Mouse (Mus musculus) forebrain, embryonic 14.5 days (tissue): ENCODE measurements around the gene Tgoln1. TPM values are rescaled to one million over a fixed set of nuclear protein-coding genes. Genes with fewer than 3 reads are reported as not detected.

Experiments used
- ATAC-seq: fragments of 200-750 bp; cut with Nextera tagmentation; 2 replicates; pipeline ENCODE4 v1.8.0; 2017; ENCODE audit warnings: mild to moderate bottlenecking, moderate library complexity
- DNase-seq: peaks from one replicate; pipeline ENCODE4 v3.0.0-alpha.2; 2015; ENCODE audit warnings: low spot score
- H3K27ac ChIP-seq: fragments of 300-500 bp; sonication (generic); 2 replicates; pipeline ENCODE4 v1.5.1; 2014; ENCODE audit warnings: low read depth, mild to moderate bottlenecking, control low read depth, low read length, moderate library complexity
- H3K27me3 ChIP-seq: fragments of 300-500 bp; sonication (generic); replicated peaks from 2 replicates; pipeline ENCODE4 v1.6.1; 2014; ENCODE audit warnings: low read length, control low read depth, mixed read lengths; ENCODE audit not compliant: control insufficient read depth, insufficient read depth
- H3K36me3 ChIP-seq: fragments of 300-500 bp; sonication (generic); 2 replicates; pipeline ENCODE4 v1.6.1; 2014; ENCODE audit warnings: low read length, control low read depth; ENCODE audit not compliant: control insufficient read depth, insufficient read depth
- H3K4me1 ChIP-seq: fragments of 300-500 bp; sonication (generic); 2 replicates; pipeline ENCODE4 v1.6.1; 2014; ENCODE audit warnings: antibody characterized with exemption, low read length, control low read depth; ENCODE audit not compliant: control insufficient read depth, insufficient read depth
- H3K4me2 ChIP-seq: fragments of 300-500 bp; sonication (generic); 2 replicates; pipeline ENCODE4 v1.6.1; 2014; ENCODE audit warnings: mild to moderate bottlenecking, control low read depth, low read length
- H3K4me3 ChIP-seq: fragments of 300-500 bp; sonication (generic); 2 replicates; pipeline ENCODE4 v1.5.1; 2014; ENCODE audit warnings: low read depth, low read length, control low read depth
- H3K9ac ChIP-seq: fragments of 300-500 bp; sonication (generic); 2 replicates; pipeline ENCODE4 v1.6.1; 2014; ENCODE audit warnings: mild to moderate bottlenecking, low read length, control low read depth, moderate library complexity
- H3K9me3 ChIP-seq: fragments of 300-500 bp; sonication (generic); replicated peaks from 2 replicates; pipeline ENCODE4 v1.6.1; 2016; ENCODE audit warnings: low read length, control low read depth, mixed read lengths; ENCODE audit not compliant: control insufficient read depth
- WGBS: fragments of 180-500 bp; shearing (Covaris S2); extraction: QIAGEN DNeasy Blood & Tissue Kit; methylation state at CpG from one replicate; pipeline ENCODE4 v1.1.7; 2014; 5-methylcytosine and 5-hydroxymethylcytosine counted together
- polyA plus RNA-seq: library from polyadenylated mRNA; unstranded; fragments of >200 nt; fragmentation: Nextera tagmentation; extraction: Ambion mirVana; gene quantifications from 2 replicates; pipeline ENCODE4 v1.2.1, GENCODE M21; 2014

Tgoln1 gene
- 34.0 and 37.8 TPM in 2 replicates for polyA plus RNA-seq

- H3K4me1 ChIP-seq, result peaks cover 17% of the 10 kb centered on the region
- no peaks in the 10 kb centered on the region for H3K27me3 ChIP-seq
- peak within 1 kb of the TSS; percentile 86 for H3K4me2 ChIP-seq
- H3K9me3 ChIP-seq, result no peaks in the 10 kb centered on the region
- peak; percentile 98 for DNase-seq
- H3K27ac ChIP-seq, result peak within 1 kb of the TSS; percentile 93
- under 1% methylated on average over 41 of the region's 41 CpGs for WGBS
- peak; percentile 99 for ATAC-seq
- H3K36me3 ChIP-seq, result peaks cover 17% of the 10 kb centered on the region
- peak within 1 kb of the TSS; percentile 82 for H3K9ac ChIP-seq
- peak within 1 kb of the TSS; percentile 53 for H3K4me3 ChIP-seq
Measured at GRCm38 (mm10) chr6:72616643-72617288, at the start of gene Tgoln1. Gene Tgoln1 (minus strand): TSS chr6:72617000.

GRCm38 (mm10) chr6:72664290-72664689, 47.5 kb upstream of the Tgoln1 start:
- Histone ChIP-seq H3K4me3 (no peak overlapping the region), H3K4me1 (peaks cover 7% of the 10 kb centered on the region; the same call in 1 of the 2 replicates), H3K27ac (no peak overlapping the region), H3K9ac (no peak overlapping the region), H3K27me3 (no peaks in the 10 kb centered on the region), H3K36me3 (no peaks in the 10 kb centered on the region), H3K4me2 (no peak overlapping the region), H3K9me3 (no peaks in the 10 kb centered on the region)
- WGBS, result 83% methylated on average over 8 of the region's 8 CpGs
- no peak for DNase-seq
- no peak for ATAC-seq

- ATAC-seq, result no peak
- WGBS, result 22% methylated on average over 1 of the region's 1 CpGs
Measured at GRCm38 (mm10) chr6:72663000-72663399, 46.2 kb upstream of the Tgoln1 start.

GRCm38 (mm10) chr6:72660391-72660720, 43.6 kb upstream of the Tgoln1 start:
- no peak overlapping the region for H3K27ac ChIP-seq
- H3K4me3 ChIP-seq, result no peak overlapping the region
- H3K4me1 ChIP-seq, result peaks cover 7% of the 10 kb centered on the region; the same call in 1 of the 2 replicates
- no peak overlapping the region for H3K4me2 ChIP-seq
- H3K36me3 ChIP-seq, result no peaks in the 10 kb centered on the region
- ATAC-seq (no peak), DNase-seq (no peak)
- WGBS, result 61% methylated on average over 6 of the region's 6 CpGs
- no peaks in the 10 kb centered on the region for H3K27me3 ChIP-seq
- no peak overlapping the region for H3K9ac ChIP-seq
- H3K9me3 ChIP-seq, result no peaks in the 10 kb centered on the region

More at GRCm38 (mm10) chr6:72663000-72663399, 46.2 kb upstream of the Tgoln1 start:
- H3K27ac ChIP-seq, result no peak overlapping the region
- no peak overlapping the region for H3K4me2 ChIP-seq
- no peak for DNase-seq
- no peak overlapping the region for H3K9ac ChIP-seq
- no peaks in the 10 kb centered on the region for H3K9me3 ChIP-seq
- no peaks in the 10 kb centered on the region for H3K36me3 ChIP-seq
- no peaks in the 10 kb centered on the region for H3K27me3 ChIP-seq
- no peak overlapping the region for H3K4me3 ChIP-seq
- peaks cover 7% of the 10 kb centered on the region; the same call in 1 of the 2 replicates for H3K4me1 ChIP-seq

GRCm38 (mm10) chr6:72659717-72660390, 43.1 kb upstream of the Tgoln1 start:
- H3K36me3 ChIP-seq, result no peaks in the 10 kb centered on the region
- H3K4me2 ChIP-seq, result no peak overlapping the region
- no peak overlapping the region for H3K4me3 ChIP-seq
- no peaks in the 10 kb centered on the region for H3K9me3 ChIP-seq
- H3K27me3 ChIP-seq, result no peaks in the 10 kb centered on the region
- H3K4me1 ChIP-seq, result peaks cover 7% of the 10 kb centered on the region; the same call in 1 of the 2 replicates
- WGBS, result 94% methylated on average over 8 of the region's 8 CpGs
- no peak overlapping the region for H3K27ac ChIP-seq
- ATAC-seq (no peak), DNase-seq (no peak)
- H3K9ac ChIP-seq, result no peak overlapping the region

GRCm38 (mm10) chr6:72658006-72658405, 41.2 kb upstream of the Tgoln1 start:
- H3K4me3 ChIP-seq, result no peak overlapping the region
- ATAC-seq (no peak), DNase-seq (peak; percentile 46)
- 55% methylated on average over 3 of the region's 3 CpGs for WGBS
- H3K27ac ChIP-seq, result no peak overlapping the region
- no peaks in the 10 kb centered on the region for H3K36me3 ChIP-seq
- peaks cover 11% of the 10 kb centered on the region; the same call in 1 of the 2 replicates for H3K4me1 ChIP-seq
- H3K27me3 ChIP-seq, result no peaks in the 10 kb centered on the region
- H3K9ac ChIP-seq, result no peak overlapping the region
- H3K9me3 ChIP-seq, result no peaks in the 10 kb centered on the region
- no peak overlapping the region for H3K4me2 ChIP-seq

GRCm38 (mm10) chr6:72656053-72656442, 39.2 kb upstream of the Tgoln1 start:
- Histone ChIP-seq H3K27me3 (no peaks in the 10 kb centered on the region), H3K36me3 (no peaks in the 10 kb centered on the region), H3K9ac (no peak overlapping the region), H3K4me1 (peaks cover 11% of the 10 kb centered on the region; the same call in 1 of the 2 replicates), H3K9me3 (no peaks in the 10 kb centered on the region), H3K27ac (no peak overlapping the region), H3K4me2 (no peak overlapping the region), H3K4me3 (no peak overlapping the region)
- DNase-seq (no peak), ATAC-seq (no peak)
- WGBS, result 90% methylated on average over 7 of the region's 7 CpGs

- H3K36me3 ChIP-seq, result no peaks in the 10 kb centered on the region
- peak overlapping the region; percentile 58; the same call in 1 of the 2 replicates for H3K27ac ChIP-seq
- H3K9ac ChIP-seq, result peak overlapping the region; percentile 41; the same call in 1 of the 2 replicates
- H3K4me3 ChIP-seq, result peak overlapping the region; percentile 23
- H3K9me3 ChIP-seq, result no peaks in the 10 kb centered on the region
- DNase-seq, result peak; percentile 59
- H3K4me1 ChIP-seq, result peaks cover 9% of the 10 kb centered on the region; the same call in 1 of the 2 replicates
- no peaks in the 10 kb centered on the region for H3K27me3 ChIP-seq
- peak; percentile 52 for ATAC-seq
- H3K4me2 ChIP-seq, result peak overlapping the region; percentile 36
- WGBS, result 50% methylated on average over 20 of the region's 20 CpGs
Measured at GRCm38 (mm10) chr6:72655309-72656052, 38.7 kb upstream of the Tgoln1 start.
